Mouse (Mus musculus): ENCODE results near the gene Pex10.

DNA sequence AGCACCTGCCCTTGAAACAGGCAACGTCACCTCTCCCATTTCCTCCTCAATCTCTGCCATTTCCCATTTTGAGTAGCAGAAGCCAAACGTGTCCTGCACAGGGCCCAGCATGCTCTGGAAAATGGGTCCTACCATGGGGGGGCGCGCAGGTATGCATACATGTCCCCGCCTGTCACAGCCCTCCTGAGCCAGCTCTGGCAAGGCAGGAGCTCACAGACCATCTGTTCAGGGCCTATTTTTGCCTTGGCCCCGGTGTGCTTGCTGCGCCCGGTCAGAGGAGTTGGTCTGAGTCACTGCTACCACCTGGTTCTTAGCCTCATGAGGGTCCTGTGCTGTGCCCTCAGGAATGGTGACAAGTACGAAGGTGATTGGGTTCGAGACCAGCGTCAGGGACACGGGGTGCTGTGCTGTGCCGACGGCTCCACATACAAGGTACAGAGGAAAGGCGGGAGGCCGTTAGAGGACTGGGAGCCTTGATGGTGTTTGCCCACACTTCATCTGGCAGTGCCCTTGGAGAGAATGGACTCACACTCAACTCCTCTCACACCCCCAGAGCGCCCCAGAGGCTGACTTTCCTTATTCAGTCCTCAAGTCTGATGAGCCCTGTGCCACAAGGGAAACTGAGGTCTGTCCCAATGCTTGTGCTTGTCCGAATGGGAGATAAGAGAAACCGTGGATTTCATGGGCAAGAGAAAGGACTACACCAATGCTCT, 26.1 kb downstream of the Pex10 start:
- TF ChIP-seq MAFK (IDR thresholded peaks at IDR 0.05; ENCODE audit: insufficient replicate concordance, low read length) (no peak), HCFC1 (IDR thresholded peaks at IDR 0.05; ENCODE audit: low read depth, low read length) (no peak), MAX (IDR thresholded peaks at IDR 0.05; ENCODE audit: low read length) (no peak), CTCF (conservative IDR thresholded peaks at IDR 0.05 in 1 of 2, IDR thresholded peaks at IDR 0.05 in 1 of 2; ENCODE audit: low read depth in 2 of 2, low read length in 2 of 2) (no peak), SIN3A (IDR thresholded peaks at IDR 0.05; ENCODE audit: low read length) (no peak), TBP (conservative IDR thresholded peaks at IDR 0.05; ENCODE audit: low read depth, low read length) (no peak), GABPA (IDR thresholded peaks at IDR 0.05; ENCODE audit: insufficient replicate concordance, low read depth, low read length) (no peak), POLR2A (IDR thresholded peaks at IDR 0.05; ENCODE audit: low read depth, low read length) (no peak), NRF1 (IDR thresholded peaks at IDR 0.05; ENCODE audit: low read depth, low read length) (no peak), EP300 (IDR thresholded peaks at IDR 0.05; ENCODE audit: low read length) (no peak), ZC3H11A (IDR thresholded peaks at IDR 0.05; ENCODE audit: low read depth, low read length) (no peak), ZNF384 (IDR thresholded peaks at IDR 0.05; ENCODE audit: low read depth, low read length) (no peak)
